Comparison of ENCODE assay signal across 9 mouse cellular contexts in the genomic region with DNA sequence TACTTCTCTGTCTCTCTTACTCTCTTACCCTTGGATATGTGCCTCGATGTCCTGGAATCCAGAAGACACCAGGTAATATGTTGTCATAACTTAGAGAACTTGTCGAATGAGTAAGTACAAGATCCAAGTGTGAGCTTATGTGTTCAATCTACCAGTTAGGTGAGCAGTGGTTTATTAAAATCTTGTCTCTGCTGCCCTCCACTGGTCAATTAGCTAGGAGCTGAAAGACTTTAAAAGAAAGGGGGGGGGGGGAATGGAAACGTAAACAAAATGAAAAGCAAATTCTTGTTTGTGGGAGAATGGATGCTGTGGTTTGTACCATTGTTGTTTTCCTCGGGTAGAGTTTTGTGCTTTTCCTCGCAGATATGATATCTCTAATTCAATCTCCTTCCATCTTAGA. TPM values are rescaled to one million over a fixed set of nuclear protein-coding genes. Genes with fewer than 3 reads are reported as not detected.
DNase-seq lines count a peak whose midpoint lies in the region; ATAC-seq lines count a peak whose summit lies in the region.
"Had no signal": no experiment of that assay in that cellular context is flagged by ENCODE, and none has a peak within 500 bp of the region (broad histone marks: within the 10 kb centered on the region; RNA-seq: fewer than 3 reads in every experiment).

No protein-coding gene starts in this region.

- ATAC-seq in CD4-positive, CD25-positive, alpha-beta regulatory T cell, adult 4 months = no peak

- intact Hi-C loops in left cerebral cortex, postnatal 10 days (cut with DNase I) = loop anchor here (10.0 kb wide), 4 partner anchors 169 to 579 kb away; a partner anchor contains a TSS
- intact Hi-C loops in left cerebral cortex, postnatal 4 days (cut with DNase I) = no loop called here

- peak; percentile 67 for DNase-seq in CD4-positive, CD25-positive, alpha-beta regulatory T cell, adult 2 months (ENCODE audit: low read depth, low spot score)
- DNase-seq in left cerebral cortex, postnatal 10 days (ENCODE audit: extremely low spot score in 1 of 2, low spot score in 2 of 2) = peak; percentile 24 to 35
- no peak for DNase-seq in left cerebral cortex, adult 11 months (ENCODE audit: low spot score)
- DNase-seq in adrenal gland, postnatal 10 days = peak; percentile 60
- peak; percentile 56 for DNase-seq in embryo, embryonic 11.5 days (ENCODE audit: low read depth, low spot score)
- peak; percentile 30 for DNase-seq in left cerebral cortex, postnatal 4 days
- DNase-seq in thymus, postnatal 25 days = peak; percentile 10

RNA-seq across cellular contexts. Expression of a gene that starts 32.4 kb away (rescaled TPM):
- polyA plus RNA-seq in CD4-positive, CD25-positive, alpha-beta regulatory T cell, adult 4 months (2017; shearing (Covaris generic)) = not detected
- total RNA-seq in left cerebral cortex, postnatal 10 days (2021) = 1 to 10 TPM; 1.5 to 1.8 TPM
- total RNA-seq in adrenal gland, postnatal 10 days (2021) = 1 to 10 TPM in 1 of 2 experiments, under 1 TPM in 1; 0.96 to 2.8 TPM
- total RNA-seq in left cerebral cortex, postnatal 4 days (2021) = 1 to 10 TPM; 1.3 to 1.6 TPM
- polyA plus RNA-seq: midbrain, embryonic 12.5 days had no signal

RNA-seq across cellular contexts. Expression of a gene that starts 46.8 kb away (rescaled TPM):
- polyA plus RNA-seq in CD4-positive, CD25-positive, alpha-beta regulatory T cell, adult 4 months (2017; shearing (Covaris generic)) = under 1 TPM in 1 of 2 experiments, not detected in 1; 0.03 TPM
- 1 to 10 TPM; 1.4 to 1.6 TPM for total RNA-seq in left cerebral cortex, postnatal 10 days (2021)
- 10 to 100 TPM; 15.6 to 28.3 TPM for total RNA-seq in adrenal gland, postnatal 10 days (2021)
- total RNA-seq in left cerebral cortex, postnatal 4 days (2021) = 1 to 10 TPM; 2.4 to 2.6 TPM

Comparison
In these comparisons a context has a peak if more than half of its experiments do, and no peak if none do; other contexts are left out.
1. RNA of a gene that starts 46.8 kb away (total RNA-seq): 15.6 to 28.3 TPM in adrenal gland, postnatal 10 days; 2.4 to 2.6 TPM in left cerebral cortex, postnatal 4 days and 1.4 to 1.6 TPM in left cerebral cortex, postnatal 10 days; every median in the first group is over 4 times any median in the second.